Mouse (Mus musculus): ENCODE measurements around the gene Grin2d. TPM values are rescaled to one million over a fixed set of nuclear protein-coding genes. Genes with fewer than 3 reads are reported as not detected.

Gene Grin2d
- polyA plus RNA-seq, 1 experiment: 0.97 TPM

- WGBS: 9% methylated on average over 14 of the region's 14 CpGs
- H3K4me1 ChIP-seq (ENCODE audit: control insufficient read depth, insufficient read depth, low read length): peaks cover 2% of the 10 kb centered on the region; the same call in 1 of the 2 replicates
- TF ChIP-seq CTCF (IDR thresholded peaks at IDR 0.05; ENCODE audit: control insufficient read depth, insufficient read depth, low read length) (no peak), POLR2A (IDR thresholded peaks at IDR 0.05; ENCODE audit: borderline replicate concordance, control insufficient read depth, low read depth, low read length) (no peak)
Measured at GRCm38 (mm10) chr7:45869787-45870186, 8.4 kb downstream of the Grin2d start.

GRCm38 (mm10) chr7:45869107-45869670, 9.0 kb downstream of the Grin2d start:
- 53% methylated on average over 8 of the region's 8 CpGs for WGBS
- Histone ChIP-seq H3K27ac (ENCODE audit: control insufficient read depth, insufficient read depth, low read depth, low read length, poor library complexity) (no peak overlapping the region), H3K4me1 (ENCODE audit: control insufficient read depth, insufficient read depth, low read length) (peaks cover 2% of the 10 kb centered on the region; the same call in 1 of the 2 replicates), H3K4me3 (replicated peaks; ENCODE audit: control insufficient read depth, low read depth, low read length) (no peak overlapping the region)
- no peak for TF ChIP-seq POLR2A (IDR thresholded peaks at IDR 0.05; ENCODE audit: borderline replicate concordance, control insufficient read depth, low read depth, low read length)
- no peak for TF ChIP-seq CTCF (IDR thresholded peaks at IDR 0.05; ENCODE audit: control insufficient read depth, insufficient read depth, low read length)

More at GRCm38 (mm10) chr7:45869787-45870186, 8.4 kb downstream of the Grin2d start:
- H3K27ac ChIP-seq (ENCODE audit: control insufficient read depth, insufficient read depth, low read depth, low read length, poor library complexity): no peak overlapping the region
- H3K4me3 ChIP-seq (replicated peaks; ENCODE audit: control insufficient read depth, low read depth, low read length): no peak overlapping the region

GRCm38 (mm10) chr7:45867871-45868270, 10.3 kb downstream of the Grin2d start:
- Histone ChIP-seq H3K4me1 (ENCODE audit: control insufficient read depth, insufficient read depth, low read length) (no peaks in the 10 kb centered on the region; the same call in 1 of the 2 replicates), H3K27ac (ENCODE audit: control insufficient read depth, insufficient read depth, low read depth, low read length, poor library complexity) (no peak overlapping the region), H3K4me3 (replicated peaks; ENCODE audit: control insufficient read depth, low read depth, low read length) (no peak overlapping the region)
- no peak for TF ChIP-seq POLR2A (IDR thresholded peaks at IDR 0.05; ENCODE audit: borderline replicate concordance, control insufficient read depth, low read depth, low read length)
- TF ChIP-seq CTCF (IDR thresholded peaks at IDR 0.05; ENCODE audit: control insufficient read depth, insufficient read depth, low read length): no peak
- 76% methylated on average over 2 of the region's 2 CpGs for WGBS

- WGBS: 2% methylated on average over 117 of the region's 117 CpGs
- Histone ChIP-seq H3K4me1 (ENCODE audit: control insufficient read depth, insufficient read depth, low read length) (no peaks in the 10 kb centered on the region; the same call in 1 of the 2 replicates), H3K4me3 (replicated peaks; ENCODE audit: control insufficient read depth, low read depth, low read length) (peak overlapping the region; percentile 74), H3K27ac (ENCODE audit: control insufficient read depth, insufficient read depth, low read depth, low read length, poor library complexity) (peak overlapping the region; percentile 70)
- peak; percentile 72; the same call in 1 of the 2 replicates for TF ChIP-seq POLR2A (IDR thresholded peaks at IDR 0.05; ENCODE audit: borderline replicate concordance, control insufficient read depth, low read depth, low read length)
- TF ChIP-seq CTCF (IDR thresholded peaks at IDR 0.05; ENCODE audit: control insufficient read depth, insufficient read depth, low read length): no peak
Measured at GRCm38 (mm10) chr7:45865925-45866910, 12.0 kb downstream of the Grin2d start.

- no peak overlapping the region for H3K27ac ChIP-seq (ENCODE audit: control insufficient read depth, insufficient read depth, low read depth, low read length, poor library complexity)
- no peak overlapping the region for H3K4me3 ChIP-seq (replicated peaks; ENCODE audit: control insufficient read depth, low read depth, low read length)
- WGBS: 73% methylated on average over 3 of the region's 3 CpGs
- H3K4me1 ChIP-seq (ENCODE audit: control insufficient read depth, insufficient read depth, low read length): no peaks in the 10 kb centered on the region; the same call in 1 of the 2 replicates
- no peak for TF ChIP-seq POLR2A (IDR thresholded peaks at IDR 0.05; ENCODE audit: borderline replicate concordance, control insufficient read depth, low read depth, low read length)
- no peak for TF ChIP-seq CTCF (IDR thresholded peaks at IDR 0.05; ENCODE audit: control insufficient read depth, insufficient read depth, low read length)
Measured at GRCm38 (mm10) chr7:45864435-45864834, 13.7 kb downstream of the Grin2d start.

- Histone ChIP-seq H3K4me1 (ENCODE audit: control insufficient read depth, insufficient read depth, low read length) (no peaks in the 10 kb centered on the region; the same call in 1 of the 2 replicates), H3K27ac (ENCODE audit: control insufficient read depth, insufficient read depth, low read depth, low read length, poor library complexity) (no peak overlapping the region), H3K4me3 (replicated peaks; ENCODE audit: control insufficient read depth, low read depth, low read length) (no peak overlapping the region)
- WGBS: 78% methylated on average over 7 of the region's 7 CpGs
- TF ChIP-seq POLR2A (IDR thresholded peaks at IDR 0.05; ENCODE audit: borderline replicate concordance, control insufficient read depth, low read depth, low read length) (no peak), CTCF (IDR thresholded peaks at IDR 0.05; ENCODE audit: control insufficient read depth, insufficient read depth, low read length) (no peak)
Measured at GRCm38 (mm10) chr7:45862804-45863203, 15.4 kb downstream of the Grin2d start.

GRCm38 (mm10) chr7:45859008-45859407, 19.2 kb downstream of the Grin2d start:
- no peak for TF ChIP-seq POLR2A (IDR thresholded peaks at IDR 0.05; ENCODE audit: borderline replicate concordance, control insufficient read depth, low read depth, low read length)
- TF ChIP-seq CTCF (IDR thresholded peaks at IDR 0.05; ENCODE audit: control insufficient read depth, insufficient read depth, low read length): no peak
- no peak overlapping the region for H3K27ac ChIP-seq (ENCODE audit: control insufficient read depth, insufficient read depth, low read depth, low read length, poor library complexity)
- no peaks in the 10 kb centered on the region for H3K4me1 ChIP-seq (ENCODE audit: control insufficient read depth, insufficient read depth, low read length)
- WGBS: 77% methylated on average over 4 of the region's 4 CpGs
- H3K4me3 ChIP-seq (replicated peaks; ENCODE audit: control insufficient read depth, low read depth, low read length): no peak overlapping the region
